9 mouse cellular contexts compared by ENCODE assay signal in the genomic region with DNA sequence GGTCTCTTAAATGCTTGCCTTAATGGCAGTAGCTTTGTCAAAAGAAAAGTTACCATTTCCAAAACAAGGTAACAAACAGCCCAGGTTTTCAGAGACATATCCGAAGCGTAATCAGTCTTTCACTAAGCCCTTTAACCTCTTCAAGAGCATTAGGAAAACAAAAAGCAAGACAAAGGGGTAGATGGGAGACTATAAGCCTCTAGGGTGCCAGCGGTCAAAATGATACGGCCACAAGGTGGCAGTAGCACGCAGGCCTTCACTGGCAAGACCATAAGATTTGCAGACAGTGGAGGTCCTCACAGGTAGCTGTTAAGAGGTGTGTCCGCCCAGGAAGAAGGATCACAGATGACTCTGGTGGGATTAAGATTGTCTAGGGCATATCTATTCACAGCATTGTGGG.
DNase-seq lines count a peak whose midpoint lies in the region; ATAC-seq and TF ChIP-seq lines count a peak whose summit lies in the region.
"Had no signal": no experiment of that assay in that cellular context is flagged by ENCODE, and none has a peak within 500 bp of the region (broad histone marks: within the 10 kb centered on the region; RNA-seq: fewer than 3 reads in every experiment).

No protein-coding gene starts in this region.

- DNase-seq in intestine, embryonic 14.5 days (ENCODE audit: low spot score), result peak; percentile 55
- DNase-seq in Patski (ENCODE audit: low read depth, low spot score), result no peak
- peak; percentile 39 to 72 for DNase-seq in cerebellum, postnatal 25 days
- peak; percentile 75 for DNase-seq in kidney, postnatal 4 days
- DNase-seq in lung, postnatal 10 days, result peak; percentile 16

- H3K27ac ChIP-seq in intestine, embryonic 14.5 days (ENCODE audit: low read depth), result no peak overlapping the region
- no peak overlapping the region for H3K27ac ChIP-seq in intestine, embryonic 15.5 days
- H3K27ac ChIP-seq: limb, embryonic 12.5 days had no signal

- H3K27me3 ChIP-seq in intestine, embryonic 14.5 days (replicated peaks; ENCODE audit: control insufficient read depth, insufficient read depth, low read length), result no peaks in the 10 kb centered on the region
- no peaks in the 10 kb centered on the region for H3K27me3 ChIP-seq in intestine, embryonic 15.5 days (replicated peaks)
- H3K27me3 ChIP-seq in Patski, result no peaks in the 10 kb centered on the region
- H3K27me3 ChIP-seq: limb, embryonic 12.5 days had no signal

- no peak overlapping the region for H3K9ac ChIP-seq in intestine, embryonic 14.5 days (ENCODE audit: low read length)
- no peak overlapping the region for H3K9ac ChIP-seq in intestine, embryonic 15.5 days
- H3K9ac ChIP-seq: limb, embryonic 12.5 days had no signal

- no peaks in the 10 kb centered on the region for H3K4me1 ChIP-seq in intestine, embryonic 14.5 days (replicated peaks; ENCODE audit: control insufficient read depth, insufficient read depth, low read length)
- no peaks in the 10 kb centered on the region for H3K4me1 ChIP-seq in intestine, embryonic 15.5 days (replicated peaks)
- H3K4me1 ChIP-seq: limb, embryonic 12.5 days had no signal

- TF ChIP-seq CTCF in Patski (IDR thresholded peaks at IDR 0.05), result peak; percentile 44

- no peak overlapping the region for H3K4me2 ChIP-seq in intestine, embryonic 14.5 days (ENCODE audit: low read length)
- H3K4me2 ChIP-seq in intestine, embryonic 15.5 days (replicated peaks), result no peak overlapping the region
- H3K4me2 ChIP-seq: limb, embryonic 12.5 days had no signal

- in situ Hi-C loops in Patski (cut with MboI; ENCODE audit: low pct_unique_long_range_greater_than_20kb), result no loop called here

- no peaks in the 10 kb centered on the region for H3K9me3 ChIP-seq in intestine, embryonic 14.5 days (ENCODE audit: control insufficient read depth, low read length)
- no peaks in the 10 kb centered on the region for H3K9me3 ChIP-seq in intestine, embryonic 15.5 days

- H3K4me3 ChIP-seq in intestine, embryonic 14.5 days (ENCODE audit: low read depth, low read length), result no peak overlapping the region
- no peak overlapping the region for H3K4me3 ChIP-seq in intestine, embryonic 15.5 days (replicated peaks)
- H3K4me3 ChIP-seq: limb, embryonic 12.5 days had no signal

- no peak for ATAC-seq in intestine, embryonic 14.5 days (replicated peaks; ENCODE audit: low FRiP score, low TSS enrichment, low read depth)
- no peak for ATAC-seq in intestine, embryonic 15.5 days
- ATAC-seq in Patski, result no peak
- ATAC-seq in activated CD4-positive, CD25-positive, alpha-beta regulatory T cell, adult 4 months, result no peak
- no peak for ATAC-seq in CD4-positive, CD25-positive, alpha-beta regulatory T cell, adult 4 months

- POLR2A ChIA-PET in Patski (lab: Charles Lee), result no interaction called here

- WGBS in intestine, embryonic 14.5 days, result 15% methylated on average over 6 of the region's 6 CpGs
- WGBS in intestine, embryonic 15.5 days, result 11% methylated on average over 6 of the region's 6 CpGs

- CTCF ChIA-PET in Patski (lab: Charles Lee), result interaction anchor here (1.1 kb wide), 1 partner anchor 9 kb away, joined by 7 read pairs; no protein-coding TSS in a partner anchor

- no peaks in the 10 kb centered on the region for H3K36me3 ChIP-seq in intestine, embryonic 14.5 days (ENCODE audit: control insufficient read depth, insufficient read depth, low read length)
- H3K36me3 ChIP-seq in intestine, embryonic 15.5 days, result no peaks in the 10 kb centered on the region
- H3K36me3 ChIP-seq: limb, embryonic 12.5 days had no signal
